Mouse (Mus musculus): ENCODE measurements around the gene Slc25a44. TPM values are rescaled to one million over a fixed set of nuclear protein-coding genes. Genes with fewer than 3 reads are reported as not detected.
"Not testable (repeated sequence)": the region's sequence is repeated elsewhere in the genome, so short reads cannot be mapped to it uniquely, and the experiment has no call there.

Slc25a44 gene
- polyA plus RNA-seq, 1 experiment from 2014 or later, result 33.2 TPM

GRCm38 (mm10) chr3:88375750-88376626, 49.0 kb downstream of the Slc25a44 start:
- 9% methylated on average over 19 of the region's 19 CpGs for WGBS
- Histone ChIP-seq H3K27ac (replicated peaks) (peak overlapping the region; percentile 80), H3K9ac (replicated peaks) (peak overlapping the region; percentile 5; the same call in 1 of the 2 replicates), H3K4me2 (replicated peaks) (peak overlapping the region; percentile 18), H3K4me3 (peak overlapping the region; percentile 9; the same call in 1 of the 2 replicates)
- not testable (repeated sequence) for H3K27me3 ChIP-seq, H3K36me3 ChIP-seq, H3K4me1 ChIP-seq, H3K9me3 ChIP-seq
- peak; percentile 94 for ATAC-seq (replicated peaks)

- H3K9ac ChIP-seq (replicated peaks); H3K4me2 ChIP-seq (replicated peaks); H3K4me1 ChIP-seq; H3K27me3 ChIP-seq; ATAC-seq (replicated peaks); H3K27ac ChIP-seq (replicated peaks); H3K36me3 ChIP-seq; H3K9me3 ChIP-seq; H3K4me3 ChIP-seq: not testable (repeated sequence)
- 94% methylated on average over 9 of the region's 9 CpGs for WGBS
Observed at GRCm38 (mm10) chr3:88372643-88373042, 52.3 kb downstream of the Slc25a44 start, which contains the start of gene Bglap3. Gene Bglap3, minus strand, starts transcription at chr3:88372743.

GRCm38 (mm10) chr3:88368511-88368910, 56.4 kb downstream of the Slc25a44 start:
- not testable (repeated sequence) for ATAC-seq (replicated peaks); H3K4me1 ChIP-seq; H3K36me3 ChIP-seq; H3K27me3 ChIP-seq; H3K9ac ChIP-seq (replicated peaks); H3K4me3 ChIP-seq; H3K27ac ChIP-seq (replicated peaks); H3K4me2 ChIP-seq (replicated peaks); H3K9me3 ChIP-seq
- 95% methylated on average over 7 of the region's 7 CpGs for WGBS

- H3K27ac ChIP-seq (replicated peaks); H3K9ac ChIP-seq (replicated peaks); H3K4me2 ChIP-seq (replicated peaks); H3K36me3 ChIP-seq; H3K9me3 ChIP-seq; H3K27me3 ChIP-seq; H3K4me3 ChIP-seq; H3K4me1 ChIP-seq: not testable (repeated sequence)
- 0 out of 2 replicates have a peak, but pooled peaks have one; percentile 24 for ATAC-seq (replicated peaks)
- WGBS, result 45% methylated on average over 3 of the region's 7 CpGs
Observed at GRCm38 (mm10) chr3:88367517-88367916, 57.4 kb downstream of the Slc25a44 start.

- Histone ChIP-seq H3K4me3 (peak overlapping the region; percentile 35), H3K9ac (replicated peaks) (peak overlapping the region; percentile 43; the same call in 1 of the 2 replicates), H3K4me2 (replicated peaks) (peak overlapping the region; percentile 35), H3K27ac (replicated peaks) (peak overlapping the region; percentile 80)
- H3K9me3 ChIP-seq, H3K4me1 ChIP-seq, H3K27me3 ChIP-seq, H3K36me3 ChIP-seq: not testable (repeated sequence)
- 2% methylated on average over 22 of the region's 22 CpGs for WGBS
- peak; percentile 89 for ATAC-seq (replicated peaks)
Observed at GRCm38 (mm10) chr3:88366830-88367428, 58.0 kb downstream of the Slc25a44 start.

- ATAC-seq (replicated peaks), result no peak
- no peak overlapping the region for H3K4me3 ChIP-seq
- peak overlapping the region; percentile 35; the same call in 1 of the 2 replicates for H3K4me2 ChIP-seq (replicated peaks)
- H3K27me3 ChIP-seq, result peaks cover 9% of the 10 kb centered on the region; the same call in 1 of the 2 replicates
- no peak overlapping the region for H3K9ac ChIP-seq (replicated peaks)
- 43% methylated on average over 34 of the region's 34 CpGs for WGBS
- H3K9me3 ChIP-seq, result no peaks in the 10 kb centered on the region
- H3K27ac ChIP-seq (replicated peaks), result no peak overlapping the region
- peaks cover 15% of the 10 kb centered on the region for H3K36me3 ChIP-seq
- H3K4me1 ChIP-seq, result no peaks in the 10 kb centered on the region
Observed at GRCm38 (mm10) chr3:88365705-88366361, 59.1 kb downstream of the Slc25a44 start.

- 2% methylated on average over 16 of the region's 16 CpGs for WGBS
- Histone ChIP-seq H3K36me3 (peaks cover 30% of the 10 kb centered on the region), H3K4me1 (no peaks in the 10 kb centered on the region), H3K27ac (replicated peaks) (no peak within 1 kb of the TSS), H3K9ac (replicated peaks) (no peak within 1 kb of the TSS), H3K27me3 (peaks cover 9% of the 10 kb centered on the region; the same call in 1 of the 2 replicates), H3K4me3 (no peak within 1 kb of the TSS), H3K9me3 (no peaks in the 10 kb centered on the region), H3K4me2 (replicated peaks) (0 out of 2 replicates have a peak within 1 kb of the TSS, but pooled peaks have one; percentile 12)
- ATAC-seq (replicated peaks), result no peak
Observed at GRCm38 (mm10) chr3:88364337-88364736, 60.6 kb downstream of the Slc25a44 start, which contains the start of gene Paqr6. Gene Paqr6, plus strand, starts transcription at chr3:88364584.

GRCm38 (mm10) chr3:88363700-88364099, 61.2 kb downstream of the Slc25a44 start:
- no peak overlapping the region for H3K9ac ChIP-seq (replicated peaks)
- H3K27me3 ChIP-seq, result peaks cover 9% of the 10 kb centered on the region; the same call in 1 of the 2 replicates
- H3K4me2 ChIP-seq (replicated peaks), result no peak overlapping the region
- no peak for ATAC-seq (replicated peaks)
- no peak overlapping the region for H3K4me3 ChIP-seq
- H3K9me3 ChIP-seq, result no peaks in the 10 kb centered on the region
- no peaks in the 10 kb centered on the region for H3K4me1 ChIP-seq
- H3K36me3 ChIP-seq, result peaks cover 36% of the 10 kb centered on the region
- no peak overlapping the region for H3K27ac ChIP-seq (replicated peaks)
- WGBS, result 50% methylated on average over 4 of the region's 4 CpGs

GRCm38 (mm10) chr3:88361612-88362313, 63.2 kb downstream of the Slc25a44 start:
- Histone ChIP-seq H3K27me3 (peaks cover 9% of the 10 kb centered on the region; the same call in 1 of the 2 replicates), H3K27ac (replicated peaks) (no peak overlapping the region), H3K4me3 (no peak overlapping the region), H3K9me3 (no peaks in the 10 kb centered on the region), H3K36me3 (peaks cover 53% of the 10 kb centered on the region), H3K4me2 (replicated peaks) (no peak overlapping the region), H3K4me1 (no peaks in the 10 kb centered on the region), H3K9ac (replicated peaks) (no peak overlapping the region)
- WGBS, result 93% methylated on average over 2 of the region's 2 CpGs
- ATAC-seq (replicated peaks), result no peak

- Histone ChIP-seq H3K4me2 (replicated peaks) (no peak overlapping the region), H3K36me3 (peaks cover 59% of the 10 kb centered on the region), H3K4me3 (no peak overlapping the region), H3K9me3 (no peaks in the 10 kb centered on the region), H3K4me1 (no peaks in the 10 kb centered on the region), H3K27me3 (peaks cover 8% of the 10 kb centered on the region; the same call in 1 of the 2 replicates), H3K27ac (replicated peaks) (no peak overlapping the region), H3K9ac (replicated peaks) (no peak overlapping the region)
- WGBS, result 80% methylated on average over 6 of the region's 6 CpGs
- ATAC-seq (replicated peaks), result no peak
Observed at GRCm38 (mm10) chr3:88361096-88361495, 63.8 kb downstream of the Slc25a44 start.

Data from forebrain, embryonic 15.5 days (tissue).